In genomic region chr5:148310790-148311189, GRCm38 (mm10) we compare ENCODE assay signal across 9 mouse cellular contexts.
A peak's percentile ranks its signal among the peaks of the same experiment; 100 is the strongest.
DNase-seq lines count a peak whose midpoint lies in the region; ATAC-seq lines count a peak whose summit lies in the region.
"Had no signal": no experiment of that assay in that cellular context is flagged by ENCODE, and none has a peak within 500 bp of the region (broad histone marks: within the 10 kb centered on the region; RNA-seq: fewer than 3 reads in every experiment).

No protein-coding gene starts in this region.

- no peak overlapping the region for H3K27ac ChIP-seq in kidney, embryonic 16.5 days (ENCODE audit: low read length)
- H3K27ac ChIP-seq in liver, embryonic 12.5 days: no peak overlapping the region
- no peak overlapping the region for H3K27ac ChIP-seq in stomach, embryonic 15.5 days
- H3K27ac ChIP-seq in forebrain, embryonic 15.5 days (replicated peaks): no peak overlapping the region
- H3K27ac ChIP-seq: hindbrain, embryonic 15.5 days had no signal

- no peaks in the 10 kb centered on the region for H3K36me3 ChIP-seq in kidney, embryonic 16.5 days (ENCODE audit: insufficient read depth, low read length)
- no peaks in the 10 kb centered on the region for H3K36me3 ChIP-seq in liver, embryonic 12.5 days
- no peaks in the 10 kb centered on the region for H3K36me3 ChIP-seq in stomach, embryonic 15.5 days
- no peaks in the 10 kb centered on the region for H3K36me3 ChIP-seq in forebrain, embryonic 15.5 days

- H3K9ac ChIP-seq in kidney, embryonic 16.5 days (replicated peaks; ENCODE audit: low read length): no peak overlapping the region
- no peak overlapping the region for H3K9ac ChIP-seq in liver, embryonic 12.5 days
- no peak overlapping the region for H3K9ac ChIP-seq in stomach, embryonic 15.5 days
- H3K9ac ChIP-seq in forebrain, embryonic 15.5 days (replicated peaks): no peak overlapping the region
- H3K9ac ChIP-seq: hindbrain, embryonic 15.5 days had no signal

- no peak for DNase-seq in kidney, adult 8-10 months
- peak; percentile 58 for DNase-seq in NIH3T3 (ENCODE audit: low read depth)
- DNase-seq in adrenal gland, adult 18-20 months (ENCODE audit: low spot score in 2 of 2): no peak
- no peak for DNase-seq in adrenal gland, postnatal 10 days

- no peak for ATAC-seq in kidney, embryonic 16.5 days (ENCODE audit: low FRiP score, low TSS enrichment)
- ATAC-seq in liver, embryonic 12.5 days: 0 out of 2 replicates have a peak, but pooled peaks have one; percentile 21
- ATAC-seq in stomach, embryonic 15.5 days (ENCODE audit: insufficient read depth, low FRiP score, low read depth): no peak
- no peak for ATAC-seq in forebrain, embryonic 15.5 days (replicated peaks)

- H3K27me3 ChIP-seq in kidney, embryonic 16.5 days (ENCODE audit: insufficient read depth, low read length): no peaks in the 10 kb centered on the region
- no peaks in the 10 kb centered on the region for H3K27me3 ChIP-seq in liver, embryonic 12.5 days (replicated peaks)
- no peaks in the 10 kb centered on the region for H3K27me3 ChIP-seq in stomach, embryonic 15.5 days (replicated peaks)
- H3K27me3 ChIP-seq in forebrain, embryonic 15.5 days: no peaks in the 10 kb centered on the region
- H3K27me3 ChIP-seq: hindbrain, embryonic 15.5 days had no signal

- 55% methylated on average over 10 of the region's 10 CpGs for WGBS in kidney, embryonic 16.5 days
- WGBS in liver, embryonic 12.5 days (ENCODE audit: insufficient replicate concordance): 36% methylated on average over 10 of the region's 10 CpGs
- WGBS in stomach, embryonic 15.5 days: 57% methylated on average over 10 of the region's 10 CpGs
- WGBS in forebrain, embryonic 15.5 days: 79% methylated on average over 10 of the region's 10 CpGs

- no peak overlapping the region for H3K4me2 ChIP-seq in kidney, embryonic 16.5 days (replicated peaks; ENCODE audit: low read depth, low read length)
- H3K4me2 ChIP-seq in liver, embryonic 12.5 days: peak overlapping the region; percentile 38
- peak overlapping the region; percentile 17; the same call in 1 of the 2 replicates for H3K4me2 ChIP-seq in stomach, embryonic 15.5 days
- no peak overlapping the region for H3K4me2 ChIP-seq in forebrain, embryonic 15.5 days (replicated peaks)
- H3K4me2 ChIP-seq: hindbrain, embryonic 15.5 days had no signal

- no peaks in the 10 kb centered on the region for H3K9me3 ChIP-seq in kidney, embryonic 16.5 days (ENCODE audit: low read length)
- H3K9me3 ChIP-seq in liver, embryonic 12.5 days (replicated peaks): 0 out of 2 replicates have a peak, but pooled peaks cover 4% of the 10 kb centered on the region
- no peaks in the 10 kb centered on the region for H3K9me3 ChIP-seq in stomach, embryonic 15.5 days
- no peaks in the 10 kb centered on the region for H3K9me3 ChIP-seq in forebrain, embryonic 15.5 days
- H3K9me3 ChIP-seq: hindbrain, embryonic 15.5 days had no signal

- 0 out of 2 replicates have a peak overlapping the region, but pooled peaks have one; percentile 6 for H3K4me3 ChIP-seq in kidney, embryonic 16.5 days (ENCODE audit: low read length)
- H3K4me3 ChIP-seq in liver, embryonic 12.5 days: peak overlapping the region; percentile 23
- 0 out of 2 replicates have a peak overlapping the region, but pooled peaks have one; percentile 4 for H3K4me3 ChIP-seq in stomach, embryonic 15.5 days (replicated peaks)
- no peak overlapping the region for H3K4me3 ChIP-seq in forebrain, embryonic 15.5 days
- H3K4me3 ChIP-seq: hindbrain, embryonic 15.5 days had no signal

- H3K4me1 ChIP-seq in kidney, embryonic 16.5 days (ENCODE audit: insufficient read depth, low read length): no peaks in the 10 kb centered on the region
- H3K4me1 ChIP-seq in liver, embryonic 12.5 days: no peaks in the 10 kb centered on the region
- H3K4me1 ChIP-seq in stomach, embryonic 15.5 days: no peaks in the 10 kb centered on the region
- H3K4me1 ChIP-seq in forebrain, embryonic 15.5 days: no peaks in the 10 kb centered on the region
- H3K4me1 ChIP-seq: hindbrain, embryonic 15.5 days had no signal

Comparison
In these comparisons a context has a peak if more than half of its experiments do, and no peak if none do; other contexts are left out.
1. H3K4me2 ChIP-seq: peak in liver, embryonic 12.5 days (single experiment) and stomach, embryonic 15.5 days (single experiment); none in kidney, embryonic 16.5 days (single experiment) and forebrain, embryonic 15.5 days (single experiment).